Mouse (Mus musculus): Measurements from ENCODE around the gene Tlr9. TPM values are rescaled to one million over a fixed set of nuclear protein-coding genes. Genes with fewer than 3 reads are reported as not detected.

Tlr9 gene
- polyA plus RNA-seq, 1 experiment from 2014 or later = 0.16 TPM

- Histone ChIP-seq H3K4me2 (ENCODE audit: low read depth, low read length) (no peak overlapping the region), H3K9ac (replicated peaks) (no peak overlapping the region), H3K36me3 (replicated peaks; ENCODE audit: insufficient read depth, low read length) (peaks cover 9% of the 10 kb centered on the region; the same call in 1 of the 2 replicates), H3K27ac (ENCODE audit: low read depth) (no peak overlapping the region), H3K4me1 (ENCODE audit: insufficient read depth) (0 out of 2 replicates have a peak, but pooled peaks cover 2% of the 10 kb centered on the region), H3K27me3 (ENCODE audit: insufficient read depth, low read length) (no peaks in the 10 kb centered on the region), H3K9me3 (ENCODE audit: low read length) (no peaks in the 10 kb centered on the region), H3K4me3 (ENCODE audit: low read depth, low read length) (no peak overlapping the region)
- WGBS (ENCODE audit: insufficient replicate concordance) = 60% methylated on average over 6 of the region's 6 CpGs
- ATAC-seq (no peak), DNase-seq (no peak)
- no peak for TF ChIP-seq EP300 (IDR thresholded peaks at IDR 0.05; ENCODE audit: low read depth)
- peak; percentile 52 for TF ChIP-seq CTCF (IDR thresholded peaks at IDR 0.05; ENCODE audit: low read depth)
Observed at GRCm38 (mm10) chr9:106215341-106216125, 6.9 kb upstream of the Tlr9 start.

GRCm38 (mm10) chr9:106216971-106217370 is 5.4 kb upstream of the Tlr9 start:
- no peak overlapping the region for H3K9ac ChIP-seq (replicated peaks)
- H3K4me3 ChIP-seq (ENCODE audit: low read depth, low read length) = no peak overlapping the region
- H3K9me3 ChIP-seq (ENCODE audit: low read length) = no peaks in the 10 kb centered on the region
- peaks cover 9% of the 10 kb centered on the region; the same call in 1 of the 2 replicates for H3K36me3 ChIP-seq (replicated peaks; ENCODE audit: insufficient read depth, low read length)
- no peak overlapping the region for H3K4me2 ChIP-seq (ENCODE audit: low read depth, low read length)
- H3K27me3 ChIP-seq (ENCODE audit: insufficient read depth, low read length) = no peaks in the 10 kb centered on the region
- ATAC-seq (no peak), DNase-seq (no peak)
- no peak overlapping the region for H3K27ac ChIP-seq (ENCODE audit: low read depth)
- WGBS (ENCODE audit: insufficient replicate concordance) = 82% methylated on average over 7 of the region's 7 CpGs
- H3K4me1 ChIP-seq (ENCODE audit: insufficient read depth) = no peaks in the 10 kb centered on the region
- no peak for TF ChIP-seq CTCF (IDR thresholded peaks at IDR 0.05; ENCODE audit: low read depth)
- no peak for TF ChIP-seq EP300 (IDR thresholded peaks at IDR 0.05; ENCODE audit: low read depth)

- H3K9me3 ChIP-seq (ENCODE audit: low read length) = no peaks in the 10 kb centered on the region
- H3K36me3 ChIP-seq (replicated peaks; ENCODE audit: insufficient read depth, low read length) = no peaks in the 10 kb centered on the region
- no peak for DNase-seq
- ATAC-seq = no peak
- TF ChIP-seq EP300 (IDR thresholded peaks at IDR 0.05; ENCODE audit: low read depth) (no peak), CTCF (IDR thresholded peaks at IDR 0.05; ENCODE audit: low read depth) (no peak)
- H3K4me2 ChIP-seq (ENCODE audit: low read depth, low read length) = no peak overlapping the region
- no peak overlapping the region for H3K27ac ChIP-seq (ENCODE audit: low read depth)
- H3K9ac ChIP-seq (replicated peaks) = no peak overlapping the region
- no peaks in the 10 kb centered on the region; the same call in 1 of the 2 replicates for H3K27me3 ChIP-seq (ENCODE audit: insufficient read depth, low read length)
- WGBS (ENCODE audit: insufficient replicate concordance) = 64% methylated on average over 8 of the region's 8 CpGs
- no peak overlapping the region for H3K4me3 ChIP-seq (ENCODE audit: low read depth, low read length)
- peaks cover 4% of the 10 kb centered on the region for H3K4me1 ChIP-seq (ENCODE audit: insufficient read depth)
Observed at GRCm38 (mm10) chr9:106220894-106221523, 1.4 kb upstream of the Tlr9 start.

- TF ChIP-seq CTCF (IDR thresholded peaks at IDR 0.05; ENCODE audit: low read depth) (no peak), EP300 (IDR thresholded peaks at IDR 0.05; ENCODE audit: low read depth) (no peak)
- 41% methylated on average over 4 of the region's 4 CpGs for WGBS (ENCODE audit: insufficient replicate concordance)
- Histone ChIP-seq H3K36me3 (replicated peaks; ENCODE audit: insufficient read depth, low read length) (no peaks in the 10 kb centered on the region), H3K4me1 (ENCODE audit: insufficient read depth) (peaks cover 8% of the 10 kb centered on the region), H3K9ac (replicated peaks) (peak overlapping the region; percentile 18; the same call in 1 of the 2 replicates), H3K27me3 (ENCODE audit: insufficient read depth, low read length) (peaks cover 4% of the 10 kb centered on the region; the same call in 1 of the 2 replicates), H3K9me3 (ENCODE audit: low read length) (no peaks in the 10 kb centered on the region), H3K4me3 (ENCODE audit: low read depth, low read length) (0 out of 2 replicates have a peak overlapping the region, but pooled peaks have one; percentile 13), H3K4me2 (ENCODE audit: low read depth, low read length) (peak overlapping the region; percentile 44), H3K27ac (ENCODE audit: low read depth) (peak overlapping the region; percentile 85)
- ATAC-seq = no peak; the same call in 1 of the 2 replicates
- DNase-seq = no peak
Observed at GRCm38 (mm10) chr9:106222994-106223393, 596 bp downstream of the Tlr9 start.

- peaks cover 4% of the 10 kb centered on the region; the same call in 1 of the 2 replicates for H3K27me3 ChIP-seq (ENCODE audit: insufficient read depth, low read length)
- no peak overlapping the region; the same call in 1 of the 2 replicates for H3K9ac ChIP-seq (replicated peaks)
Observed at GRCm38 (mm10) chr9:106225469-106226150, 3.2 kb downstream of the Tlr9 start.

More at GRCm38 (mm10) chr9:106225469-106226150, 3.2 kb downstream of the Tlr9 start:
- peak overlapping the region; percentile 35 for H3K4me3 ChIP-seq (ENCODE audit: low read depth, low read length)
- no peaks in the 10 kb centered on the region for H3K36me3 ChIP-seq (replicated peaks; ENCODE audit: insufficient read depth, low read length)
- TF ChIP-seq EP300 (IDR thresholded peaks at IDR 0.05; ENCODE audit: low read depth) = no peak
- TF ChIP-seq CTCF (IDR thresholded peaks at IDR 0.05; ENCODE audit: low read depth) = no peak
- H3K27ac ChIP-seq (ENCODE audit: low read depth) = no peak overlapping the region
- ATAC-seq (no peak), DNase-seq (no peak)
- WGBS (ENCODE audit: insufficient replicate concordance) = 56% methylated on average over 24 of the region's 24 CpGs
- H3K4me2 ChIP-seq (ENCODE audit: low read depth, low read length) = peak overlapping the region; percentile 67
- H3K4me1 ChIP-seq (ENCODE audit: insufficient read depth) = peaks cover 11% of the 10 kb centered on the region
- H3K9me3 ChIP-seq (ENCODE audit: low read length) = no peaks in the 10 kb centered on the region

All from liver, postnatal 0 days (tissue).